Mouse (Mus musculus): ENCODE data around the gene Olfr272. TPM values are rescaled to one million over a fixed set of nuclear protein-coding genes. Genes with fewer than 3 reads are reported as not detected.

Gene Olfr272
- polyA plus RNA-seq, 1 experiment from 2014 or later = not detected

DNA sequence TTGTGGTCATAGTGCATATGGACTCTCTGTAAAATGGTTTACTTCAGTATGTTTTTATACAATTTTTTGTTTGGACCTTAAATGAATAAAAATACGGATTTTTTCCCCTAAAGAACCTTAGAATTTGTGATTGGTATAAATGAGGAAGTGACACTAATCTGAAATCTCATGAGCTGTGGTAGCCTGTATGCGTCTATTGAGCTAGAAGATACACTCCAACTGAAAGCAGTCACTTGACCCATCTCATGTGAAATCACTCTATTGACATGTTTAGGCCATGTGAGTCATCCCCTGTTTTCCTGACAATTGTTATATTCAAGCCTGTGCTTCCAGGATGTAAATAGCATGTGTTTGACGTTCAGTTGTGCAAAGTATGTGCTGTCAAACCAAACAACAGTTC is 9.4 kb downstream of the Olfr272 start:
- H3K4me2 ChIP-seq (ENCODE audit: low read depth) = no peak overlapping the region
- no peaks in the 10 kb centered on the region for H3K36me3 ChIP-seq (ENCODE audit: control insufficient read depth, insufficient read depth, low read length)
- no peaks in the 10 kb centered on the region for H3K27me3 ChIP-seq (ENCODE audit: control insufficient read depth, insufficient read depth, low read length)
- H3K9ac ChIP-seq (ENCODE audit: low read length) = no peak overlapping the region
- ATAC-seq (ENCODE audit: insufficient read depth, low FRiP score, low TSS enrichment) (no peak), DNase-seq (ENCODE audit: low spot score) (no peak)
- H3K4me3 ChIP-seq (ENCODE audit: low read depth, low read length) = no peak overlapping the region
- no peak overlapping the region for H3K27ac ChIP-seq (ENCODE audit: low read depth, low read length)
- no peaks in the 10 kb centered on the region for H3K4me1 ChIP-seq (ENCODE audit: control insufficient read depth, insufficient read depth, low read length)
- 70% methylated on average over 3 of the region's 3 CpGs for WGBS
- H3K9me3 ChIP-seq (ENCODE audit: control insufficient read depth, low read length) = no peaks in the 10 kb centered on the region

DNA sequence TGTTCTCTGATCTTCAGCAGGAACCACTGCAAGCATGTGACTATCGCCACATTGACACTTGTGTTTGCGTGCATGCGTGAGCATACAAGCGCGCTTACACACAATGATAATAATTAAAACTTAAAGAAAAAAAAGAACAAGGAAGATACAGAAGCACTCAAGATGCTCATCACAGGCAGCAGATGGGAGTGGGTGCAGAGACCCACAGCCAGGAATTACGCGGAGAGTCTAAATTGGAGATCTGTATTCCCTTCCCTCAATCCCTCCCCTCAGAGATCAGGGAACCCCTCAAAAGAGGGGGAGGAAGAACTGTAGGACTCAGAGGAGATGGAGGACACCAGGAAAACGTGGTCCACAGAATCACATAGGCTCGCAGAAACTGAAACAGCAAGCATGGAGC is 54.8 kb downstream of the Olfr272 start:
- no peak overlapping the region for H3K4me3 ChIP-seq (ENCODE audit: low read depth, low read length)
- H3K4me2 ChIP-seq (ENCODE audit: low read depth) = no peak overlapping the region
- WGBS = 93% methylated on average over 9 of the region's 9 CpGs
- H3K36me3 ChIP-seq (ENCODE audit: control insufficient read depth, insufficient read depth, low read length) = no peaks in the 10 kb centered on the region
- no peaks in the 10 kb centered on the region for H3K9me3 ChIP-seq (ENCODE audit: control insufficient read depth, low read length)
- no peak overlapping the region for H3K9ac ChIP-seq (ENCODE audit: low read length)
- no peaks in the 10 kb centered on the region for H3K4me1 ChIP-seq (ENCODE audit: control insufficient read depth, insufficient read depth, low read length)
- no peaks in the 10 kb centered on the region for H3K27me3 ChIP-seq (ENCODE audit: control insufficient read depth, insufficient read depth, low read length)
- ATAC-seq (ENCODE audit: insufficient read depth, low FRiP score, low TSS enrichment) = no peak
- no peak for DNase-seq (ENCODE audit: low spot score)
- H3K27ac ChIP-seq (ENCODE audit: low read depth, low read length) = no peak overlapping the region

Other genes starting within 250 kb of the Olfr272 start
- gene Olfr275, start 104.6 kb downstream of the Olfr272 start, polyA plus RNA-seq (2014; fragmentation: Nextera tagmentation; extraction: Ambion mirVana) = not detected in 2 replicates
- gene Olfr273, start 59.9 kb downstream of the Olfr272 start, polyA plus RNA-seq (2014; fragmentation: Nextera tagmentation; extraction: Ambion mirVana) = not detected in 2 replicates
- not detected in 2 replicates for gene Olfr270, start 45.4 kb upstream of the Olfr272 start, polyA plus RNA-seq (2014; fragmentation: Nextera tagmentation; extraction: Ambion mirVana)
- not detected in 2 replicates for gene Nipsnap3a, start 70.1 kb upstream of the Olfr272 start, polyA plus RNA-seq (2014; fragmentation: Nextera tagmentation; extraction: Ambion mirVana)
- gene Nipsnap3b, start 92.7 kb upstream of the Olfr272 start, polyA plus RNA-seq (2014; fragmentation: Nextera tagmentation; extraction: Ambion mirVana) = 125 and 131 TPM in 2 replicates
- gene Abca1, start 240.7 kb upstream of the Olfr272 start, polyA plus RNA-seq (2014; fragmentation: Nextera tagmentation; extraction: Ambion mirVana) = 9.2 and 11.0 TPM in 2 replicates

Measured in neural tube, embryonic 11.5 days (tissue).